Mouse (Mus musculus) CH12.LX (cell line): ENCODE results near the gene Clec3b. TPM values are rescaled to one million over a fixed set of nuclear protein-coding genes. Genes with fewer than 3 reads are reported as not detected.

Experiments
- DNase-seq: peaks from one replicate; pipeline ENCODE4 v3.0.0-alpha.2; 2013; ENCODE audit errors: extremely low read depth
- H3K27ac ChIP-seq: 2 replicates; pipeline ENCODE4 v1.5.1; 2012; ENCODE audit warnings: low read depth, mild to moderate bottlenecking, control low read depth, moderate library complexity; ENCODE audit not compliant: insufficient read depth
- H3K27me3 ChIP-seq: replicated peaks from 2 replicates; pipeline ENCODE3; 2012; ENCODE audit warnings: inconsistent platforms
- H3K36me3 ChIP-seq, 2 experiments: replicated peaks in 1 of 2; 2 replicates each; pipeline versions ENCODE3 to v1.6.1; 2012; ENCODE audit warnings: inconsistent platforms in 1 of 2, low read length in 1 of 2, mild to moderate bottlenecking in 1 of 2, mixed read lengths in 1 of 2, moderate library complexity in 1 of 2; ENCODE audit not compliant: control insufficient read depth in 1 of 2, insufficient read depth in 1 of 2
- H3K4me1 ChIP-seq, 2 experiments: 2 replicates each; pipeline ENCODE4 v1.6.1; 2012; ENCODE audit warnings: inconsistent platforms in 1 of 2, moderate library complexity in 1 of 2; ENCODE audit not compliant: insufficient read depth in 2 of 2, control insufficient read depth in 1 of 2
- H3K4me2 ChIP-seq: 2 replicates; pipeline ENCODE4 v1.6.1; 2012; ENCODE audit warnings: low read depth, mild to moderate bottlenecking, control low read depth; ENCODE audit not compliant: poor library complexity, insufficient read depth, severe bottlenecking
- H3K4me3 ChIP-seq, 3 experiments: fragments of 150-350 bp in 1 of 3; sonication (generic) in 1 of 3; replicated peaks in 1 of 3; 2 replicates each; pipeline versions ENCODE3 to v1.5.1; 2011 to 2012; ENCODE audit warnings: low read depth in 2 of 3, low read length in 2 of 3, mild to moderate bottlenecking in 2 of 3, moderate library complexity in 2 of 3, control low read depth in 1 of 3, improper control_type of control experiment in 1 of 3, inconsistent platforms in 1 of 3, mixed read lengths in 1 of 3; ENCODE audit not compliant: poor library complexity in 1 of 3
- H3K79me2 ChIP-seq: replicated peaks from 2 replicates; pipeline ENCODE4 v1.6.1; 2012; ENCODE audit warnings: mild to moderate bottlenecking, moderate library complexity; ENCODE audit not compliant: control insufficient read depth, poor library complexity, insufficient read depth, severe bottlenecking; ENCODE audit errors: extremely low read depth
- H3K9ac ChIP-seq: 2 replicates; pipeline ENCODE4 v1.6.1; 2012; ENCODE audit warnings: low read depth, mild to moderate bottlenecking, control low read depth, moderate library complexity; ENCODE audit not compliant: insufficient read depth
- H3K9me3 ChIP-seq: replicated peaks from 2 replicates; pipeline ENCODE3; 2012; ENCODE audit warnings: low read length, inconsistent platforms, mixed read lengths
- BHLHE40 ChIP-seq: IDR thresholded peaks from 2 replicates; pipeline ENCODE4 v1.6.1; 2011; ENCODE audit warnings: mild to moderate bottlenecking, low read depth, low read length, improper control_type of control experiment
- CHD2 ChIP-seq: IDR thresholded peaks from 2 replicates; pipeline ENCODE4 v1.6.1; 2011; ENCODE audit warnings: low read length, improper control_type of control experiment
- CTCF ChIP-seq, 2 experiments: IDR thresholded peaks in 1 of 2; conservative IDR thresholded peaks in 1 of 2; 2 replicates each; pipeline ENCODE4 v1.5.1; 2011 to 2012; ENCODE audit warnings: low read depth in 2 of 2, low read length in 2 of 2, improper control_type of control experiment in 1 of 2, inconsistent platforms in 1 of 2, mild to moderate bottlenecking in 1 of 2, moderate library complexity in 1 of 2
- ELF1 ChIP-seq: IDR thresholded peaks from 2 replicates; pipeline ENCODE4 v1.6.1; 2014; ENCODE audit warnings: low read depth, mild to moderate bottlenecking, inconsistent platforms, low read length, improper control_type of control experiment
- EP300 ChIP-seq: IDR thresholded peaks from 2 replicates; pipeline ENCODE4 v1.6.1; 2011; ENCODE audit warnings: low read length, improper control_type of control experiment
- GABPA ChIP-seq: IDR thresholded peaks from 2 replicates; pipeline ENCODE4 v1.6.1; 2012; ENCODE audit warnings: low read depth, low read length, improper control_type of control experiment, inconsistent platforms; ENCODE audit not compliant: insufficient replicate concordance
- HCFC1 ChIP-seq: IDR thresholded peaks from 2 replicates; pipeline ENCODE4 v1.6.1; 2012; ENCODE audit warnings: low read depth, mild to moderate bottlenecking, inconsistent platforms, low read length, improper control_type of control experiment
- JUN ChIP-seq: IDR thresholded peaks from 2 replicates; pipeline ENCODE4 v1.6.1; 2011; ENCODE audit warnings: low read depth, mild to moderate bottlenecking, low read length, improper control_type of control experiment, moderate library complexity; ENCODE audit not compliant: insufficient read depth
- JUND ChIP-seq: conservative IDR thresholded peaks from 2 replicates; pipeline ENCODE4 v1.6.1; 2011; ENCODE audit warnings: low read depth, low read length, improper control_type of control experiment
- MAX ChIP-seq: IDR thresholded peaks from 2 replicates; pipeline ENCODE4 v1.6.1; 2011; ENCODE audit warnings: low read length, improper control_type of control experiment
- MXI1 ChIP-seq: IDR thresholded peaks from 2 replicates; pipeline ENCODE4 v1.6.1; 2011; ENCODE audit warnings: mild to moderate bottlenecking, low read depth, low read length, improper control_type of control experiment
- MYC ChIP-seq: IDR thresholded peaks from 2 replicates; pipeline ENCODE4 v1.6.1; 2011; ENCODE audit warnings: low read depth, mild to moderate bottlenecking, improper control_type of control experiment, low read length
- NELFE ChIP-seq: IDR thresholded peaks from 2 replicates; pipeline ENCODE4 v1.6.1; 2011; ENCODE audit warnings: low read depth, low read length, improper control_type of control experiment
- POLR2AphosphoS2 ChIP-seq: IDR thresholded peaks from 2 replicates; pipeline ENCODE4 v1.6.1; 2011; ENCODE audit warnings: low read depth, low read length, improper control_type of control experiment
- RAD21 ChIP-seq: IDR thresholded peaks from 2 replicates; pipeline ENCODE4 v1.6.1; 2011; ENCODE audit warnings: low read depth, mild to moderate bottlenecking, low read length, improper control_type of control experiment, moderate library complexity
- RCOR1 ChIP-seq: conservative IDR thresholded peaks from 2 replicates; pipeline ENCODE4 v1.6.1; 2012; ENCODE audit warnings: low read depth, mild to moderate bottlenecking, inconsistent platforms, low read length, improper control_type of control experiment
- SMC3 ChIP-seq: IDR thresholded peaks from 2 replicates; pipeline ENCODE4 v1.6.1; 2011; ENCODE audit warnings: low read depth, low read length, improper control_type of control experiment
- UBTF ChIP-seq: IDR thresholded peaks from 2 replicates; pipeline ENCODE4 v1.6.1; 2012; ENCODE audit warnings: low read depth, mild to moderate bottlenecking, inconsistent platforms, low read length, improper control_type of control experiment, moderate library complexity
- ZC3H11A ChIP-seq: IDR thresholded peaks from 2 replicates; pipeline ENCODE4 v1.6.1; 2012; ENCODE audit warnings: low read depth, mild to moderate bottlenecking, inconsistent platforms, low read length, improper control_type of control experiment
- ZKSCAN1 ChIP-seq: IDR thresholded peaks from 2 replicates; pipeline ENCODE4 v1.6.1; 2012; ENCODE audit warnings: low read depth, inconsistent platforms, low read length, improper control_type of control experiment, borderline replicate concordance
- ZMIZ1 ChIP-seq: IDR thresholded peaks from 2 replicates; pipeline ENCODE4 v1.6.1; 2012; ENCODE audit warnings: low read depth, mild to moderate bottlenecking, inconsistent platforms, low read length, improper control_type of control experiment
- ZNF384 ChIP-seq: IDR thresholded peaks from 2 replicates; pipeline ENCODE4 v1.6.1; 2012; ENCODE audit warnings: low read depth, low read length, improper control_type of control experiment, inconsistent platforms
- dilution Hi-C: fragments of 300-500 bp; cut with MboI; formaldehyde crosslinking; loops from 2 replicates; pipeline ENCODE4 v1.14.3; 2020; ENCODE audit warnings: low sequenced_read_pairs; ENCODE audit not compliant: extremely low pct_unique_long_range_greater_than_20kb, extremely low pct_ligation_motif_present
- in situ Hi-C: fragments of 300-500 bp; cut with MboI; formaldehyde crosslinking; loops from 3 replicates; pipeline ENCODE4 v1.14.3; 2019; ENCODE audit warnings: low sequenced_read_pairs, low pct_ligation_motif_present, low pct_unique_long_range_greater_than_20kb, mixed read lengths
- polyA plus RNA-seq: library from polyadenylated mRNA; unstranded; fragments of >175 nt; gene quantifications from 2 replicates; pipeline ENCODE4 v1.2.1, GENCODE M21; 2012; ENCODE audit warnings: low read depth; ENCODE audit not compliant: insufficient read length
- total RNA-seq, 2 experiments: library from RNA; depleted of rRNA; stranded (reverse); fragments of 300-350 nt in 1 of 2; fragments of >200 nt in 1 of 2; gene quantifications; 2 replicates each; pipeline ENCODE4 v1.2.3; 2012 to 2014

Clec3b gene
- total and polyA plus RNA-seq, 3 experiments = 0.31 TPM; not detected in 2

- peaks cover 0 to 30% of the 10 kb centered on the region in 2 experiments; a peak in 3 of 4 replicates for H3K4me1 ChIP-seq
- TF ChIP-seq ZNF384 (no peak), ELF1 (no peak), SMC3 (no peak), MYC (no peak), MAX (no peak), ZKSCAN1 (no peak), POLR2AphosphoS2 (no peak), MXI1 (no peak), EP300 (no peak), UBTF (no peak), JUND (no peak), ZMIZ1 (no peak)
- dilution Hi-C loops = no loop called here
- peaks cover 18% of the 10 kb centered on the region for H3K79me2 ChIP-seq
- no peak for DNase-seq
- in situ Hi-C loops = no loop called here
- no peak overlapping the region for H3K27ac ChIP-seq
- H3K9ac ChIP-seq = no peak overlapping the region
- no peaks in the 10 kb centered on the region for H3K27me3 ChIP-seq
- peaks cover 27 to 87% of the 10 kb centered on the region in 2 experiments for H3K36me3 ChIP-seq
- H3K9me3 ChIP-seq = no peaks in the 10 kb centered on the region
- no peak overlapping the region for H3K4me3 ChIP-seq
- no peak overlapping the region for H3K4me2 ChIP-seq
Observed at GRCm38 (mm10) chr9:123104362-123104761, 46.4 kb upstream of the Clec3b start.

DNA sequence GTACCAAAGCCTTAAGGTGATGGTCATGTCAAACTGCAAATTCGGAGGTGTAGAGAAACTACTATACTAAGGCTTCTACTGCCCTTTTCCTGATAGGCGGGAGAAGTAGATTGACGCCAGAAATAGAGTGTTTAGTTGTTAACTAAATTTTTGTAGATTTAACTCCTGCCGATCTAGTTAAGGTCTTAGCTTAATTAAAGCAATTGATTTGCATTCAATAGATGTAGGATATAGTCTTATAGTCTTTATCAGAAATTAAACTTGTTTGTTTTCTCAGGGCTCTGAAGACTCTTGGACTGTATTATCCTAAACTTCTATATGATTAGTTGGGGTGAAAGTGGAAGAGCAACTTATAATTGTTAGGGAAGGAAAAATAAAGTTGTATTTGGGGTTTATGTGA, 43.6 kb upstream of the Clec3b start:
- no peak for DNase-seq
- Histone ChIP-seq H3K4me1 (peaks cover 0 to 56% of the 10 kb centered on the region in 2 experiments; a peak in 3 of 4 replicates), H3K27ac (no peak overlapping the region), H3K79me2 (peaks cover 39% of the 10 kb centered on the region)
- dilution Hi-C loops = no loop called here
- TF ChIP-seq JUN = no peak
- TF ChIP-seq ZC3H11A = no peak
- TF ChIP-seq, all 38 proteins: peak for 0
- in situ Hi-C loops = no loop called here
- H3K4me3 ChIP-seq = no peak overlapping the region
- H3K4me2 ChIP-seq = no peak overlapping the region
- H3K9me3 ChIP-seq = no peaks in the 10 kb centered on the region
- H3K36me3 ChIP-seq = peaks cover 13 to 75% of the 10 kb centered on the region in 2 experiments
- no peak overlapping the region for H3K9ac ChIP-seq
- no peaks in the 10 kb centered on the region for H3K27me3 ChIP-seq

- in situ Hi-C loops (no loop called here), dilution Hi-C loops (no loop called here)
- H3K9ac ChIP-seq = no peak overlapping the region
- H3K79me2 ChIP-seq = peaks cover 46% of the 10 kb centered on the region
- TF ChIP-seq JUND (no peak), RAD21 (no peak), POLR2AphosphoS2 (no peak), CTCF (conservative IDR thresholded peaks at IDR 0.05 in 1 of 2, IDR thresholded peaks at IDR 0.05 in 1 of 2; ENCODE audit: low read depth in 2 of 2, low read length in 2 of 2) (no peak), HCFC1 (no peak), CHD2 (no peak), JUN (no peak), MYC (no peak), ELF1 (no peak), NELFE (no peak), MAX (no peak), UBTF (no peak), RCOR1 (no peak), SMC3 (no peak), ZC3H11A (no peak), GABPA (no peak), BHLHE40 (no peak)
- H3K27ac ChIP-seq = no peak overlapping the region
- peaks cover 13 to 59% of the 10 kb centered on the region in 2 experiments for H3K36me3 ChIP-seq
- H3K4me2 ChIP-seq = no peak overlapping the region
- H3K4me3 ChIP-seq = no peak overlapping the region
- peaks cover 0 to 49% of the 10 kb centered on the region in 2 experiments; a peak in 3 of 4 replicates for H3K4me1 ChIP-seq
- no peaks in the 10 kb centered on the region for H3K27me3 ChIP-seq
- DNase-seq = no peak
- no peaks in the 10 kb centered on the region for H3K9me3 ChIP-seq
Observed at GRCm38 (mm10) chr9:123109188-123109587, 41.6 kb upstream of the Clec3b start.
